Mouse (Mus musculus): ENCODE data around the gene Gm10715.
"Not testable (repeated sequence)": the region's sequence is repeated elsewhere in the genome, so short reads cannot be mapped to it uniquely, and the experiment has no call there.

DNA sequence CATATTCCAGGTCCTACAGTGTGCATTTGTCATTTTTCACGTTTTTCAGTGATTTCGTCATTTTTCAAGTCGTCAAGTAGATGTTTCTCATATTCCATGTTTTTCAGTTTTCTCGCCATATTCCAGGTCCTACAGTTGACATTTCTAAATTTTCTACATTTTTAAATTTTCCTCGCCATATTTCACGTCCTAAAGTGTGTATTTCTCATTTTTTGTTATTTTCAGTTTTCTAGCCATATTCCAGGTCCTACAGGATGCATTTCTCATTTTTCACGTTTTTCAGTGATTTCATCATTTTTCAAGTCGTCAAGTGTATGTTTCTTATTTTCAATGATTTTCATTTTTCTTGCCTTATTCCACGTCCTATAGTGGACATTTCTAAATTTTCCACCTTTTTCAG, 9.9 kb upstream of the Gm10715 start:
- TF ChIP-seq GATA1 (IDR thresholded peaks at IDR 0.05; ENCODE audit: borderline replicate concordance, low read length); FLI1 (IDR thresholded peaks at IDR 0.05; ENCODE audit: low read length): not testable (repeated sequence)

All from megakaryocyte, embryonic 14.5 days (primary cell).